Mouse (Mus musculus): Measurements from ENCODE around the gene AB124611. TPM values are rescaled to one million over a fixed set of nuclear protein-coding genes. Genes with fewer than 3 reads are reported as not detected.
"Not testable (repeated sequence)": the region's sequence is repeated elsewhere in the genome, so short reads cannot be mapped to it uniquely, and the experiment has no call there.

Gene AB124611
- polyA plus RNA-seq, 1 experiment from 2014 or later = 2.9 TPM

DNA sequence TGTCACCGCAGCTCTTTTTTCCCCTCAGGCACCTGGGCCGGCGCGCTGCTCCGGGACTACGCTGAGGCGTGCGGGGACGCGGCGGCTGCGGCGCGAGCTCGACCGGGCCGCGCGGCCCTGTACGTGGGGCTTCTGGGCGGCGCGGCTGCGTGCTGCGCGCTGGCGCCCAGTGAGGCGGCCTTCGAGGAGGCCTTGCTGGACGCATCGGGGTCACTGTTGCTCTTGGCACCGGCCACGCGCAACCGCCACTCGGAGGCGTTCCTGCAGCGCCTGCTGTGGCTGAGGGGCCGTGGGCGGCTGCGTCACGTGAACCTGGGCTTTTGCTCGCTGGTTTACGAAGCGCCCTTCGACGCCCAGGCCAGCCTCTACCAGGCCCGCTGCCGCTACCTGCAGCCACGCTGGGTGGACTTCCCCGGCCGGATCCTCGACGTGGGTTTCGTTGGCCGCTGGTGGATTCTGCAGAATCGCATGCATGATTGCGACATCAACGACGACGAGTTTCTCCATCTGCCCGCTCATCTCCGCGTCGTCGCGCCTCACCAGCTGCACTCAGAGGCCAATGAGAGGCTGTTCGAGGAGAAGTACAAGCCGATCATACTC lies 67.2 kb downstream of the AB124611 start:
- H3K4me3 ChIP-seq = peak overlapping the region; percentile 99
- 1% methylated on average over 69 of the region's 69 CpGs for WGBS
- H3K27ac ChIP-seq (replicated peaks) = peak overlapping the region; percentile 91
- no peaks in the 10 kb centered on the region for H3K27me3 ChIP-seq
- peaks cover 55% of the 10 kb centered on the region for H3K36me3 ChIP-seq
- H3K4me2 ChIP-seq = peak overlapping the region; percentile 98
- H3K9me3 ChIP-seq = no peaks in the 10 kb centered on the region
- ATAC-seq (ENCODE audit: low read depth) = peak; percentile 68
- peaks cover 39% of the 10 kb centered on the region for H3K4me1 ChIP-seq (replicated peaks)
- H3K9ac ChIP-seq = peak overlapping the region; percentile 90

DNA sequence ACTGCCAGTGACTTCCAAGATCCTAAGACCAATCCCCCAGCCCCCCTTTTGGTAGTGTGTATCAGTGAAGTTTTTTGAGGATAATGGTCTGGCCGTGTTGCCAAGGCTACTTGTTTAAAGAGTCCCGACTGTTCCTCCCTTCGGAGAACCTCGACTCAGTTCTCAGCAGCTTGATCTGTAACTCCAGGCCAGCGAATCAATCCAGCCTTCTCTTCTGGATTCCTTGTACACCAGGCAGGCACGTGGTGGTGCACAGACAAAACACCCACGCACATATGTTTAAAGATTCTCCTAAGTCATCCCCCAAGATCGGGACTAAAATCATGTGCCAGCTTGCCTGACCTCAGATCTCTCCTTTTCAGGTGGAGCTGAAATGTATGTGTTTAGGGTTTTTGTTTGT lies 68.4 kb downstream of the AB124611 start:
- not testable (repeated sequence) for H3K27ac ChIP-seq (replicated peaks); ATAC-seq (ENCODE audit: low read depth); H3K9me3 ChIP-seq; H3K27me3 ChIP-seq
- H3K4me1 ChIP-seq (replicated peaks) = peaks cover 39% of the 10 kb centered on the region
- H3K9ac ChIP-seq = peak overlapping the region; percentile 90
- peak overlapping the region; percentile 99 for H3K4me3 ChIP-seq
- 94% methylated on average over 8 of the region's 8 CpGs for whole genome bisulfite sequencing
- peaks cover 44% of the 10 kb centered on the region for H3K36me3 ChIP-seq
- H3K4me2 ChIP-seq = peak overlapping the region; percentile 98

DNA sequence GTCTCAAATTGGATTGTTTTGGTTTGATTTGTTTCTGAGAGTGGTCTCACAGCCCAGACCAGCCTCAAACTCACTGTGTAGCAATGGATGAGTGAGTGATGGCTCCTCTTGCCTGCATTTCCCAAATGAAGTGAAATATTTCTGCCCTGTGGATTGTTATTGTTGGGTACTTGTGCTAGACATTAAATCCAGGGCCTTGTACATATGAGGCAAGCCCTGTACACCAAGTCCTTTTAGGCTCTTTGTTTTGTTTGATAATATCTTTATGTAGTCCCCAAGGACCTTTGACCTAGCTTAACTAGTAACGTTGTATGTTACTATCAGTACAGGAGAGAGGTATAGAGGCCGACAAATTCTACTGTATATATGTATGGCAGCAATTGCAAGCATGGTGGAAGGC lies 68.9 kb downstream of the AB124611 start:
- peaks cover 39% of the 10 kb centered on the region for H3K36me3 ChIP-seq
- H3K4me2 ChIP-seq = peak overlapping the region; percentile 98
- peak overlapping the region; percentile 90; the same call in 1 of the 2 replicates for H3K9ac ChIP-seq
- ATAC-seq (ENCODE audit: low read depth) = no peak
- H3K4me3 ChIP-seq = no peak overlapping the region
- no peaks in the 10 kb centered on the region for H3K9me3 ChIP-seq
- 88% methylated on average over 2 of the region's 2 CpGs for WGBS
- H3K27me3 ChIP-seq = no peaks in the 10 kb centered on the region
- H3K4me1 ChIP-seq (replicated peaks) = peaks cover 39% of the 10 kb centered on the region
- H3K27ac ChIP-seq (replicated peaks) = no peak overlapping the region

Small RNA genes lying within 50 kb of the gene (microRNA-seq; reads per million reads assigned to microRNA genes)
- 0.44 reads per million for gene Mir199a-1

Other genes with a start within 250 kb of the AB124611 start
- gene Kri1, start 238.2 kb upstream of the AB124611 start, polyA plus RNA-seq (2015; fragmentation: Nextera tagmentation; extraction: Ambion mirVana) = 11.1 and 15.1 TPM in 2 replicates
- gene Cdkn2d, start 234.8 kb upstream of the AB124611 start, polyA plus RNA-seq (2015; fragmentation: Nextera tagmentation; extraction: Ambion mirVana) = 95.5 and 114 TPM in 2 replicates
- 0.89 and 1.1 TPM in 2 replicates for gene Ap1m2, start 213.8 kb upstream of the AB124611 start, polyA plus RNA-seq (2015; fragmentation: Nextera tagmentation; extraction: Ambion mirVana)
- gene Slc44a2, start 205.5 kb upstream of the AB124611 start, polyA plus RNA-seq (2015; fragmentation: Nextera tagmentation; extraction: Ambion mirVana) = 70.1 and 73.1 TPM in 2 replicates
- 226 and 229 TPM in 2 replicates for gene Ilf3, start 158.3 kb upstream of the AB124611 start, polyA plus RNA-seq (2015; fragmentation: Nextera tagmentation; extraction: Ambion mirVana)
- 49.1 and 50.4 TPM in 2 replicates for gene Qtrt1, start 114.3 kb upstream of the AB124611 start, polyA plus RNA-seq (2015; fragmentation: Nextera tagmentation; extraction: Ambion mirVana)
- 65.0 and 69.7 TPM in 2 replicates for gene Dnm2, start 101.3 kb upstream of the AB124611 start, polyA plus RNA-seq (2015; fragmentation: Nextera tagmentation; extraction: Ambion mirVana)
- gene Tmed1, start 15.9 kb upstream of the AB124611 start, polyA plus RNA-seq (2015; fragmentation: Nextera tagmentation; extraction: Ambion mirVana) = 52.8 and 53.9 TPM in 2 replicates
- gene Carm1, start 20.7 kb downstream of the AB124611 start, polyA plus RNA-seq (2015; fragmentation: Nextera tagmentation; extraction: Ambion mirVana) = 43.8 and 45.8 TPM in 2 replicates
- gene Timm29, start 66.5 kb downstream of the AB124611 start, polyA plus RNA-seq (2015; fragmentation: Nextera tagmentation; extraction: Ambion mirVana) = 54.6 and 58.4 TPM in 2 replicates
- 22.7 and 23.5 TPM in 2 replicates for gene Yipf2, start 66.7 kb downstream of the AB124611 start, polyA plus RNA-seq (2015; fragmentation: Nextera tagmentation; extraction: Ambion mirVana)
- 149 and 160 TPM in 2 replicates for gene Smarca4, start 90.0 kb downstream of the AB124611 start, polyA plus RNA-seq (2015; fragmentation: Nextera tagmentation; extraction: Ambion mirVana)
- 13.8 and 16.1 TPM in 2 replicates for gene Ldlr, start 197.3 kb downstream of the AB124611 start, polyA plus RNA-seq (2015; fragmentation: Nextera tagmentation; extraction: Ambion mirVana)
- 17.5 and 21.0 TPM in 2 replicates for gene Spc24, start 234.1 kb downstream of the AB124611 start, polyA plus RNA-seq (2015; fragmentation: Nextera tagmentation; extraction: Ambion mirVana)

Measured in neural tube, embryonic 13.5 days (tissue).